Mouse (Mus musculus) c-Kit-positive CD71-positive TER-119-positive erythroid progenitor cells, embryonic 14.5 days (primary cell): ENCODE data around the gene Vars2.

Experiments
- DNase-seq: peaks from one replicate; pipeline ENCODE4 v3.0.0-alpha.2; 2013; ENCODE audit warnings: low spot score

The Vars2 gene

GRCm38 (mm10) chr17:35633992-35634391 is 33.4 kb downstream of the Vars2 start:
- no peak for DNase-seq

GRCm38 (mm10) chr17:35626537-35626936 is 40.9 kb downstream of the Vars2 start, which contains the start of gene Gm9573:
Gm9573 (minus strand) TSS chr17:35626637.
- DNase-seq = no peak

GRCm38 (mm10) chr17:35617127-35617526 is 50.3 kb downstream of the Vars2 start:
- no peak for DNase-seq
